21 mouse cellular contexts compared by ENCODE assay signal in the genomic region with DNA sequence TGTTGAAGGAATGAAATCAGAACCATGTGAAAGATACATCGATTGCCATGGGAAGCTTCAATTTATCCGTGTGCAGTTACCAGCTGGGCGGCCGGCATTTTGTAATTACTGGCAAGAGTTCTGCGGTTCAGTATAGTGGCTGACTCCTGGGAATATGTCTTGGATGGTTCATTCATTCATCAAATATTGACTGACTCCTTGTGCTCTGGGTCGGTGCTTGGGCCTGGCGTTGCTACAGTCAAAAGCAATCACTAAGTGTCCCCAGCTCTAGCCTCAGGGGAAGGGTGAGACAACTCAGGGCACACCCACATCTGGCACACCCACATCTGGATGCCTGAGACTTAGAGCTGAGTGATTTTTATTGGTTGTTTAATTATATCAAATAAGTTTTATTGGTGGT. TPM values are rescaled to one million over a fixed set of nuclear protein-coding genes. Genes with fewer than 3 reads are reported as not detected.
A peak's percentile ranks its signal among the peaks of the same experiment; 100 is the strongest.
DNase-seq lines count a peak whose midpoint lies in the region; ATAC-seq and TF ChIP-seq lines count a peak whose summit lies in the region.
"Had no signal": no experiment of that assay in that cellular context is flagged by ENCODE, and none has a peak within 500 bp of the region (broad histone marks: within the 10 kb centered on the region; RNA-seq: fewer than 3 reads in every experiment).

No protein-coding gene starts in this region.

- peak; percentile 46 for DNase-seq in gastrocnemius, adult 2 months
- DNase-seq in gastrocnemius, postnatal 36 days: no peak
- DNase-seq in heart, postnatal 4 days: no peak
- DNase-seq in liver (no peak), adipocyte (ENCODE audit: low spot score) (peak; percentile 50)
- DNase-seq in adrenal gland, adult 2 months: no peak
- DNase-seq: cerebellum, adult 8-10 months had no signal

- no peak for ATAC-seq in heart, embryonic 15.5 days (replicated peaks; ENCODE audit: insufficient number of reproducible peaks, insufficient read depth, low FRiP score, low read depth)
- ATAC-seq in liver, embryonic 12.5 days: peak; percentile 44; the same call in 1 of the 2 replicates
- ATAC-seq: activated CD4-positive, CD25-positive, alpha-beta regulatory T cell, adult 4 months; forebrain, embryonic 13.5 days; midbrain, embryonic 16.5 days had no signal

- H3K27me3 ChIP-seq in heart, embryonic 15.5 days: no peaks in the 10 kb centered on the region
- no peaks in the 10 kb centered on the region for H3K27me3 ChIP-seq in liver, embryonic 12.5 days (replicated peaks)
- H3K27me3 ChIP-seq: CH12.LX; embryonic facial prominence, embryonic 15.5 days; forebrain, embryonic 13.5 days; limb, embryonic 15.5 days; Patski; stomach, embryonic 15.5 days had no signal

- WGBS in heart, embryonic 15.5 days: 78% methylated on average over 7 of the region's 7 CpGs
- WGBS in liver, embryonic 12.5 days (ENCODE audit: insufficient replicate concordance): 76% methylated on average over 7 of the region's 7 CpGs

- no peak for TF ChIP-seq CTCF in gastrocnemius, adult 2 months (IDR thresholded peaks at IDR 0.05)

- H3K4me3 ChIP-seq in gastrocnemius, adult 2 months: peak overlapping the region; percentile 25
- no peak overlapping the region for H3K4me3 ChIP-seq in heart, embryonic 15.5 days
- H3K4me3 ChIP-seq in liver, embryonic 12.5 days: no peak overlapping the region
- H3K4me3 ChIP-seq: embryonic facial prominence, embryonic 10.5 days; embryonic facial prominence, embryonic 15.5 days; forebrain, embryonic 13.5 days; limb, embryonic 15.5 days; stomach, embryonic 15.5 days had no signal

- no peak overlapping the region for H3K9ac ChIP-seq in heart, embryonic 15.5 days
- no peak overlapping the region for H3K9ac ChIP-seq in liver, embryonic 12.5 days
- H3K9ac ChIP-seq: embryonic facial prominence, embryonic 15.5 days; forebrain, embryonic 13.5 days; hindbrain, embryonic 14.5 days; limb, embryonic 15.5 days; liver, postnatal 0 days; stomach, embryonic 15.5 days had no signal

- H3K4me1 ChIP-seq in heart, embryonic 15.5 days (replicated peaks): peaks cover 47% of the 10 kb centered on the region
- peaks cover 43% of the 10 kb centered on the region for H3K4me1 ChIP-seq in liver, embryonic 12.5 days

- H3K27ac ChIP-seq in gastrocnemius, adult 2 months: peak overlapping the region; percentile 89
- 0 out of 2 replicates have a peak overlapping the region, but pooled peaks have one; percentile 35 for H3K27ac ChIP-seq in heart, embryonic 15.5 days
- H3K27ac ChIP-seq in liver, embryonic 12.5 days: no peak overlapping the region
- H3K27ac ChIP-seq: embryonic facial prominence, embryonic 10.5 days; embryonic facial prominence, embryonic 15.5 days; forebrain, embryonic 13.5 days; hindbrain, embryonic 14.5 days; limb, embryonic 15.5 days; stomach, embryonic 15.5 days had no signal

- H3K4me2 ChIP-seq in heart, embryonic 15.5 days: no peak overlapping the region
- H3K4me2 ChIP-seq in liver, embryonic 12.5 days: no peak overlapping the region
- H3K4me2 ChIP-seq: embryonic facial prominence, embryonic 15.5 days; forebrain, embryonic 13.5 days; hindbrain, embryonic 14.5 days; limb, embryonic 15.5 days; midbrain, embryonic 11.5 days; stomach, embryonic 15.5 days had no signal

- H3K36me3 ChIP-seq in heart, embryonic 15.5 days: peaks cover 44% of the 10 kb centered on the region
- H3K36me3 ChIP-seq in liver, embryonic 12.5 days: peaks cover 49% of the 10 kb centered on the region

- intact Hi-C loops in gastrocnemius, adult 2 months (cut with DNase I): loop anchor here (1.0 kb wide), 2 partner anchors 11 to 24 kb away; no protein-coding TSS in a partner anchor
- intact Hi-C loops in gastrocnemius, postnatal 36 days (cut with DNase I): no loop called here

- H3K9me3 ChIP-seq in heart, embryonic 15.5 days (replicated peaks): no peaks in the 10 kb centered on the region
- H3K9me3 ChIP-seq in liver, embryonic 12.5 days (replicated peaks): no peaks in the 10 kb centered on the region
- H3K9me3 ChIP-seq: embryonic facial prominence, embryonic 10.5 days; embryonic facial prominence, embryonic 15.5 days; forebrain, embryonic 13.5 days; limb, embryonic 15.5 days; stomach, embryonic 15.5 days had no signal

RNA-seq across cellular contexts. Expression of a gene that starts 13.2 kb away (rescaled TPM):
- 1,000 to 10,000 TPM; 1,359 to 1,549 TPM for total RNA-seq in gastrocnemius, adult 2 months (2021)
- 1,000 to 10,000 TPM; 1,307 to 1,453 TPM for total RNA-seq in gastrocnemius, postnatal 36 days (2021)
- polyA plus RNA-seq in heart, embryonic 15.5 days (2015; fragmentation: Nextera tagmentation; extraction: Ambion mirVana): 460 and 484 TPM in 2 replicates
- 100 to 1,000 TPM; 785 to 812 TPM for total RNA-seq in heart, postnatal 4 days (2021)
- polyA plus RNA-seq in liver, embryonic 12.5 days (2016; fragmentation: Nextera tagmentation; extraction: Ambion mirVana): 156 and 159 TPM in 2 replicates
- 100 to 1,000 TPM; 353 to 458 TPM for total RNA-seq in adrenal gland, adult 2 months (2021)
- polyA plus RNA-seq in adrenal gland, adult 2 months (2012; rRNA removed): 52.6 and 60.1 TPM in 2 replicates

RNA-seq across cellular contexts. Expression of a gene that starts 22.4 kb away (rescaled TPM):
- total RNA-seq in gastrocnemius, adult 2 months (2021): 10 to 100 TPM; 41.5 to 48.5 TPM
- total RNA-seq in gastrocnemius, postnatal 36 days (2021): 10 to 100 TPM; 41.4 to 47.0 TPM
- polyA plus RNA-seq in heart, embryonic 15.5 days (2015; fragmentation: Nextera tagmentation; extraction: Ambion mirVana): 165 and 190 TPM in 2 replicates
- total RNA-seq in heart, postnatal 4 days (2021): 100 to 1,000 TPM; 113 to 116 TPM
- polyA plus RNA-seq in liver, embryonic 12.5 days (2016; fragmentation: Nextera tagmentation; extraction: Ambion mirVana): 72.5 and 76.4 TPM in 2 replicates
- 100 to 1,000 TPM; 142 to 144 TPM for total RNA-seq in adrenal gland, adult 2 months (2021)
- polyA plus RNA-seq in adrenal gland, adult 2 months (2012; rRNA removed): 241 and 242 TPM in 2 replicates

Comparison
In these comparisons a context has a peak if more than half of its experiments do, and no peak if none do; other contexts are left out.
1. DNase-seq: peak in gastrocnemius, adult 2 months (single experiment) and adipocyte (single experiment); none in gastrocnemius, postnatal 36 days (0 of 2), heart, postnatal 4 days (single experiment), liver (single experiment) and adrenal gland, adult 2 months (single experiment).